Mouse (Mus musculus): ENCODE measurements around the gene Xylt1.

Gene Xylt1

DNA sequence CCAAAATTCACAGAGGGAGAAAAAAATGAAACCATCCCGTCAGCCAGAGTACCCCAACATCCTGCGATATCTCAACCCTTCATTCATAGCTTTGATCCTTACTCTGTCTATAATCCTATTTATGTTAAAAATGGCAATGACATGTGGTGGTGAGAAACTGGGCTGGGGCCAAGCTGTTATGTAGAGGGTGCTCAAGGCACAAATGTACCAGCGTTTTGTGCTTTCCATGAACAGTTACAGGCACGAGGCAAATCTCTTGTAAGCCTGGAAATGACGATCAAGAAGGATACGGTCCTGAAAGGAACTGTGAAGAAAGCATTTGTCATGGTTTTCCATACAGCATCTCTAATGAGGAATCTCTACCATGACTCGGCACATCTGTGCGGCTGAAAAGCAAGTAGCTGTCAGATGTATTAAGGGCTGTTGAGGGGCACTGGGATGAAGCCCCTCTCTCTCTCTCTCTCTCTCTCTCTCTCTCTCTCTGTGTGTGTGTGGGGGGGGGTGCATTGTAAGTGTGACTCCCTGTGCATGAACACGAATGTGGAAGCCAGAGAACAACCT lies 183.2 kb downstream of the Xylt1 start:
- peak; percentile 39 for DNase-seq (ENCODE audit: low read depth, low spot score)

DNA sequence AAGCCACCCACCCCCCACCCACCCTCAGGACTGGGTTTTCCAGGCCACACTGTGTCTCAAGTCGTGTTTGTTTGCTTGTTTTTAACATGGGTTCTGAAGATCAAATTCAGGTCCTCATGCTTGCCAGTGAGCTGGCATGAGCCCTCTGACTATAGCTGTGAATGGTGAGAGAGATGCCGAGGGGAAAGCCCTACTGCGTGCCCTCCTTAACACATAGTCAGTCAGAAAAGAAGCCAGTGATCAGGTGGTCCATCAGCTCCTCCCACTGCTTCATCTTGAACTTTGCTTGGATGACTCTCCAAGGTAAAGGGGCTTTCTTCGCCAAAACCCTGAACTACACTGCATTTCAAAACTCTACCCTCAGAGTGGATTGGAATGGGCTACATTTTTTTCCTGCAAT lies 183.8 kb downstream of the Xylt1 start:
- no peak for DNase-seq (ENCODE audit: low read depth, low spot score)

GRCm38 (mm10) chr7:117566115-117566514 lies 185.3 kb downstream of the Xylt1 start:
- DNase-seq (ENCODE audit: low read depth, low spot score) = no peak

DNA sequence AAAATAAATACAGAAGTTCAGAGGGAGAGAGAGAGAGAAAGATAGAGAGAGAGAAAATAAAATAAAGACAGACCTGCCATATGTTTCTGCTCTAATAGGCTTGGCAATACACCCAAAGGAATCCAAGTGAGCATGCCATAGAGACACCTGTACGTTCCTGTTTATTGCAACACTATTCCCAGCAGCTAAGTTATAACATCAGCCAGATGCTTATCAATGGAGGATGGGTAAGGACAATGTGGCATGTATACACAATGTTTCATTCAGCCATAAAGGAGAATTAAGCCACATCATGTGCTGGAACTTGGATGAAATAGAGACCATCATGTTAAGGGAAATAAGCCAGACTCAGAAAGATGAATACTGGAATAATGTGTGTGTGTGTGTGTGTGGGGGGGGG lies 186.1 kb downstream of the Xylt1 start:
- DNase-seq (ENCODE audit: low read depth, low spot score) = no peak

DNA sequence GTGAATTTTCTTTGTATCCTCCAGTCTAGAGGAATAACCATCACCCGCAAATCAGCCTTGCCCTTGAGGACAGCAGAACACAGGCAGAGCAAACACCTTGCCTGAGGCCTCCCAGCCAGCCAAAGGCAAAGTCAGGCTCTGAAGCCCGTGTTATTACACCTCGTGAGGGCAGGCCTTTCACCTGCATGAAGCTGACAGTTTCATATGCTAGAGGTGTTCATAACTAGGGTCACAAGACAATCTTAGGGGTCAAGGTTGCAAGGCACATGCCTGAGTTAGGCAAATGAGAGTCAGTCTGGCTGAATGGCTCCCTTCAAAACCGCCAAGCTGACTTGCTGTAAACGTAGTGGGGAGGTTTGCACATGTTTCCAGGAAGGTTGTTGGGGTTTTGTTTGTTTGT lies 186.5 kb downstream of the Xylt1 start:
- no peak for DNase-seq (ENCODE audit: low read depth, low spot score)

DNA sequence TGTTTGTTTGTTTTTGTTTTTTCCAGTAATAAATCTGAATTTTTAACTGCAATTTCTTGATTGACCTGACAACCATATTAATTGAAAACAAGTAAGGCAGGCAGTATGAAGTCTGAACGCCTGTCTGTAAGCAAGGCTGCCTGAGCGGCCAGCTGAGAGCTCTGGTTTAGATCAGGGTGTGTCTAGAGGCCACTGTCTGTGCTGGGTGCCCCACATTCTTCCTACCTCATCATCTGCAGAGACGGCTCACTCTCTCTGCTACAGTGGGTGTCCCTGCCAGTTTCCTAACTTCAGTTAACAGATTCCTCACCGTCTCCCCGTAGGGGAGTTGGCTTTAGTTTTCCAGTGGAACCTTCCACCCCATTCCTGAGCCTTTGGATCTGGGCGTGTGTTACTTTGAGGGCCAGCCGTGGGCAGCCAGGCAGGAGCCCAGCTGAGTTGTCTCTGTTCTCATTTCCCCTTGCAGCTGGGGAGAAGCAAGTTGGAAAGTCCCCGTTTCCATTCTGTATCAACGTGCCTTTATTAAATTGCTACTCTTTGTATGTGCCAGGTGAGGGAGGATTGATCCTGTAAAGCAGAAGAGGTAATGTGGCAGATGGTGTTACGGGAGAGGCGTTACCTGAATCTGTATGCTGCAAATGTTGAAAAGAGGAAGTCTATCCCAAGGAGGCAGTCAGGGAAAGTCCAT lies 187.0 kb downstream of the Xylt1 start:
- DNase-seq (ENCODE audit: low read depth, low spot score) = no peak

GRCm38 (mm10) chr7:117571131-117571530 lies 190.4 kb downstream of the Xylt1 start:
- no peak for DNase-seq (ENCODE audit: low read depth, low spot score)

- peak; percentile 68 for DNase-seq (ENCODE audit: low read depth, low spot score)
These were observed 190.9 kb downstream of the Xylt1 start for GRCm38 (mm10) chr7:117571713-117572112.

DNA sequence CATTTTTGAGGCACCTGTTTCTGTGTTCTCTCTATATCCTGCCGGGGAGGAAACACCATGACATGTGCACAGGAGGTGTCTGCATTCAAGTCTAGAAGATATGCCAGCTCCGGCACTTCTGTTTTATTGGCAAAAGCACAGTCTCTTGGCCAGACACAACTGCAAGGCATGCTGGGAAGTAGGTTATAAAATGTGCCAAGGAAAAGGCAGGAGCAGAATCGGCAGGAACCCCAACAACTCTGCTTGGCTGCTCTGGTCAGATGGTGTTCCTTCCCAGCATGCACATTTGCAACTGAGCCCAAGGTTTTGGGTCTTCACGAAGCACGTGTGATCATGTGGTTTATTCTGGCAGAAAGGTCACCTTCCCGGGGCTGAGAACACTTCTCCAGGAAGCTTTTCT lies 192.4 kb downstream of the Xylt1 start:
- peak; percentile 73 for DNase-seq (ENCODE audit: low read depth, low spot score)

DNA sequence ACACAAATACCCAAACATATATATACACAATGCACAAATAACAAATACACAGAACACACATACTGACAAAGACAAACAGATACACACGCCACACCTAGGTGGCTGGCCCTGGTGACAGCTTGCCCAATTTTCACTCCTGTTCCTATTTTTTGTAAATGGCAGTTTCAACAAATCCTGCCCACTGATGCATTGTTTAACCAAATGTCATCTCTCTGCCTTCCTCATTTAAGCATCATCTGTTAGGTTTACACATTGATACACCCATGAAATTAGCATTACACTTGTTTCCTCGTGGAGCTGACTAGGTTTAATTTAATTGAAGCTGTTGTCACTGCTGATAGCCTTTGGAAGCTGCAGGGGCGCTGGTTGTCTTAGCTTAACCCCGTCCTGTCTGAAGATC lies 194.6 kb downstream of the Xylt1 start:
- DNase-seq (ENCODE audit: low read depth, low spot score) = no peak

DNA sequence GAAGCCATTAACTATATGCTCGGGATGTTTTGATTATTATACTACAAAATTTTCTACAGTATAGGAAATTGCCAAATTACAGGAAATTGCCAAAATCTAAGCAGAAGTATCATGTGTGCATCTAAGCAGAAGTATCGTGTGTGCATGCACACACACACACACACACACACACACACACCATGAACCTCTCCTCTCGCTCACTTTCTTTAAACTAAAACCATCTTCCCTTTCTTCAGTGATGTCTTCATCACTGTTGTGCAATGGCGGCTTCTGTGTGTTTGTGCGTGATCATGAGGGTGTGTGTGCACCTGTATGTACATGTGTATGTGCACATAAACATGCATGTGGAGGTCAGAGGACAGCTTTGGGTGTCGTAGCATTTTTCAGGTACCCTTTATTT lies 196.3 kb downstream of the Xylt1 start:
- no peak for DNase-seq (ENCODE audit: low read depth, low spot score)

- peak; percentile 47 for DNase-seq (ENCODE audit: low read depth, low spot score)
These were observed 204.4 kb downstream of the Xylt1 start for GRCm38 (mm10) chr7:117585164-117585563.

DNA sequence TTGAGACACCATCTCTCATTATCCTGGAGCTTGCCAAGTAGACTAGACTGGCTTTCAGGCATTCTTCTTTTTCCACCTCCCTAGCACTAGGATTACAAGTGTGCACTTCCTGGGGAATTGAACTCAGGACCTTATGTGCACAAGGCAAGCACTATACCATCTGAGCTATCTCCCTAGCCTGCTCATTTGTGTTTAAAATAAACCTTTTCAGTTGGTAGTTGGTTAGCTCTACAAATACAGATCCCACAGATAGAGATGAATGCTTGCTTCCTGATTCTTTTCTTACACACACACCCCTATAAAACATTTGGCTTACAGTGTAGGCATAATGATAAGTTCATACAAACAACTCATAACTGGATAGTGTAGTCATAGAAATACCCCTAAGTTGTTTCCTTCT lies 206.0 kb downstream of the Xylt1 start:
- no peak for DNase-seq (ENCODE audit: low read depth, low spot score)

DNA sequence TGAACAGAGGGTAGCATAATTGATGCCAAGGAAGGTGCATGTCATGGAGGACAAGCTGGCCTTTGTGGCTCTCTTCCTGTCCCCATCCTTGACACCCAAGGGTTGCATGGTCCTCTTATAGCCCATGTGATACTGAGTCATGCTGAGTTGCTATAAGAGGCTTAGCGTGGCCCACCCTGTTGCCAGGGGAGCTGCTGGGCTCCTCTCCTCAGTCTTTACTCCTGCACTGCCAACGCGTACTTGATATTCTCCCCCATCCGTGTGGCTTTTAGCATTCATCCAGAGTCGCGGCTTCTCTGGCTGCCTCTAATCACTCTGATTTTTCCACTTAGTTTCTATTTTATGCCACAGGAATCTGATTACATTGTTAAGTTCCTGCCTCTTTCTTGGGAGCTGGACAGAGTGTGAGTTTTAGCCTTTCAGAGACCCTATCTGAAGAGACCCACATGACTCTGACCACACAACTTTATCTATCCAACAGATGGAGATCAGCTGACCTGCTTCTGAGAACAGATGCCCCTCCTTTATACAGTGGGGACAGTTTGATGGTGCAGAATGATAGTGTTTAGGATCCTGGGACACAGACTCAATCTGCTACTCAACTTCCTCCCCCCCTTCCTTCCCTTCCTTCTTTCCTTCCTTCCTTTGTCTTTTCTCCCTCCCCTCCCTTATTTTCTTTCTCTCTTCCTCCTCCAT lies 206.6 kb downstream of the Xylt1 start:
- DNase-seq (ENCODE audit: low read depth, low spot score) = peak; percentile 38

GRCm38 (mm10) chr7:117588426-117588825 lies 207.6 kb downstream of the Xylt1 start:
- DNase-seq (ENCODE audit: low read depth, low spot score) = no peak

GRCm38 (mm10) chr7:117589359-117589758 lies 208.6 kb downstream of the Xylt1 start:
- DNase-seq (ENCODE audit: low read depth, low spot score) = no peak

GRCm38 (mm10) chr7:117589820-117590219 lies 209.0 kb downstream of the Xylt1 start:
- DNase-seq (ENCODE audit: low read depth, low spot score) = no peak

GRCm38 (mm10) chr7:117594191-117594590 lies 213.4 kb downstream of the Xylt1 start:
- DNase-seq (ENCODE audit: low read depth, low spot score) = no peak

- peak; percentile 90 for DNase-seq (ENCODE audit: low read depth, low spot score)
These were observed 214.4 kb downstream of the Xylt1 start for GRCm38 (mm10) chr7:117595029-117595695.

GRCm38 (mm10) chr7:117600443-117600842 lies 219.7 kb downstream of the Xylt1 start:
- no peak for DNase-seq (ENCODE audit: low read depth, low spot score)

DNA sequence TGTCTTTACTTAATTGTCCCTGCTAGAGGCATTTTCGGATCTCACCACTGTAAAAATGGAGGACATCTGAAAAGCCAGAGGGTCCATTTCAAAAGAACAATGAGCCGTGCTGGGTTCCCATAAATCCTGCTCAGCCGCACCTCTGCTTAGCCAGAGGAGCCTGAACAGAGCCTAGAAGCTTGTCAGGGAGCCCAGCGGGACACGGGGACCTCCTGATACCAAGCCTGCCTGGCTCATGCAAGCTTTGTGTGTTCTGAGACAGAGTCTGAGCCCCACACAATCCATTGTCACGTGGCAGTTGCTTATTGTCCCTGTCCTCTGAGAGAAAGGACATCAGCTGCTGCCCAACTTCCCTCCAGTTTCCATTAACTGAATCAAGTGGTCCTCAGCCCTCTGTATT lies 229.7 kb downstream of the Xylt1 start:
- no peak for DNase-seq (ENCODE audit: low read depth, low spot score)

GRCm38 (mm10) chr7:117612788-117613473 lies 232.2 kb downstream of the Xylt1 start:
- DNase-seq (ENCODE audit: low read depth, low spot score) = no peak
